Mouse (Mus musculus) cerebellum, adult 9-10 months (tissue): Measurements from ENCODE around the gene H2-Eb2.

Experiments used
- DNase-seq: peaks from one replicate; pipeline ENCODE4 v3.0.0; 2022

Gene H2-Eb2

DNA sequence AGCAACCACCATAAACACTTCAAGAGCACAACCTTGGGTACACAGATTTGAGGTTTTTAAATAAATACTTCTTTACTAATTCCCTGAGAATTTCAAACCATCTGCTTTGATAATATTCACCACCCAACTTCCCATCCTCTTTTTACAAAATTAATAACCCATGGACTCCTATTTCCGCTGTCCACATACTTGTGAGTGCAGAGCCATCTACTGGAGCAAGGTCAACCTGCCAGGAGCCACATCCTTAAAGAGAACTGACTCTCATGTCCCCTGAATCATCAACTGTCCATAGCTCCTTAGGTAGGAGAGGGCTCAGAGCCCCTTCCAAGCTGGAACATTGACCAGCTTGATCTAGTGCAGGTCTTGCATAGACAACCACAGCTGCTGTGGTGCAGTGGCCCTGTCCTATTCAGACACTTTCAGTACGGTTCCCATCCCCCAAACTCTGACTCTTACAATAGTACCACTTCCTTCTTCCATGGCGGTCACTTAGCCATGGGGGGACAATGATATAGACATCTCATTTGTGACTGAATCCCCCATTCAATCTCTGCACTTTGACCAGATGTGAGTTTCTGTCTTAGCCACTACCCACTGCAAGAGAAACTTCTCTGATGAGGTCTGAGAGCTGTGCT lies 38.3 kb downstream of the H2-Eb2 start:
- no peak for DNase-seq

DNA sequence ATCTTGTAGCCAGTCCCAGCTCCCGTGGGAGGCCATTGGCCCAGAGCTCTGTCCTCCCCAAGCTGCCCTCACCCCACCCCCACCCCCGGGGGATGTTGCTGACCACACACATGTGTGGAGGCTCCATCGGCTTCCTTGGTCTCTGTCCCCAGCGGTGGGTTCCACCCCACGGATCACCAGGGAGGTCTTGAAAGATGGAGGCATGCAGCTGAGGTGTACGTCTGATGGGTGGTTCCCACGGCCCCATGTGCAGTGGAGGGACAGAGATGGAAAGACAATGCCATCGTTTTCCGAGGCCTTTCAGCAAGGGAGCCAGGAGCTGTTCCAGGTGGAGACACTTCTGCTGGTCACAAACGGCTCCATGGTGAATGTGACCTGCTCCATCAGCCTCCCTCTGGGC lies 39.6 kb downstream of the H2-Eb2 start:
- DNase-seq = no peak

DNA sequence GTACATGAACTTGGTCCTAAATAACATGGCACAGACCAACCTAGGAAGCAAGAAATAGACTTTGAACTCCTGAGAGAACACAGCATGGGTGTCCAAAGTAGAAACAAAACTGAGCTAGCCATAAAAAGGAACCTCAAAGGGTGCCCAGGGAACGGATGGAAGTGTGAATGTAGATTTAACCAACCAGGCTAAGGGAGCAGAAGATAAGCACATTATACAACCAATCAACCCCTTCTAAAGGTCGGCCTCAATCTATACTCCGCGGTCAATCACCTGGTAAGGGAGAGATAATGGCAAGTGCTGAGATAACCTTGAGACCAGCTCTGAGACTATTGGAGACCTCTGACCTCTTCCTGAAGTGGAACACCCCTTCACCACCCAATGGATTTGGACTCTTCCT lies 45.1 kb downstream of the H2-Eb2 start:
- no peak for DNase-seq

DNA sequence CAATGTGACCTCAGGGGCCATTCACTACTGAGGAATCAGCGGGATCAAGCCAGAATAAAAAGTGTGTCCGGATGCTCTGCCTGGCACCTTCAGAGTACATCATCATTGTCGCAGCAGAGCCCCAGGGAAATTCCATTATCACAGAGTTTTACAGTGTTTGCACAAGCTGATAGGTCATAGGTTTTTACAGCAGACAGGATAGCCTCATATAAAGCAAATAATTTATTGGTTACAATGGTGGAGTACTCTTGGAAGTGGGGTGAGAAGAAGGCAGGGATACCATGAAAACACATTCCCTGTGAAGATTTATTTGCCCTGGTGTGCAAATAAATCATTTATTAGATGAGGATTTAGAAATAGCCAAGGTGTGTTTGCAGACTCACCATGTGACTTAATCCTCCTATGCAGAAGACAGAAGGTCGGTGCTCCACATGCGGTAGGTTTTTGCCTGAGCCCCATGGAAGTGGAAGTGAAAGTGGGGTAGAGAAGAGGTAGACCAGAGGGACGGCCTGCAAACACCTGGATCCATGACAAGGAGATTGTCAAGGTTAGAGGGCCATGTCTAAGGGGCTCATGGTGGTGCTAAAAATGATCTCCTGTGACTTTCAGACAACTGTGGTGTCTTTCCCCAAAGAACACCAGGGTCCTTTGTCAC lies 47.7 kb downstream of the H2-Eb2 start:
- DNase-seq = no peak

DNA sequence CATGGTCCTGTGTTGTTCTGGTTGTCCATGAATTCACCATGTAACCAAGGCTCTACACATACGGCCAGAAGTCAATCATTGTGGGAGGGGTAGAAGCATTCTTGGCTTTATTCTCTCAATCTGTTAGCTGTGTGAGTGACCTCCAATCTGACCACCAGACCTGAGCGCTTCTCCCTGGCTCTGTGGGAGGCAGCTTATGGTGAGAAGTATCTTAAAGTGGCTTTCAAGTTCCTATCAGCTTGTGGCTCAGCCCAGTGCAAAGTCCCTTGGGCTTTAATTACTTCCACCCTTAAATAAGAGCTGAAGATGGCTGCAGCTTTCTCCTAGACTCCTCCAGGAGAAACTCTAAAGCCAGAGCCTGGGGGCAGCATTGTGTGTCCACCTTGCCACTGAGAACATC lies 51.4 kb downstream of the H2-Eb2 start, which contains the start of gene Btnl1:
Gene Btnl1 (plus strand): TSS at position 286 of the 400 bp plus-strand sequence.
- DNase-seq = no peak

DNA sequence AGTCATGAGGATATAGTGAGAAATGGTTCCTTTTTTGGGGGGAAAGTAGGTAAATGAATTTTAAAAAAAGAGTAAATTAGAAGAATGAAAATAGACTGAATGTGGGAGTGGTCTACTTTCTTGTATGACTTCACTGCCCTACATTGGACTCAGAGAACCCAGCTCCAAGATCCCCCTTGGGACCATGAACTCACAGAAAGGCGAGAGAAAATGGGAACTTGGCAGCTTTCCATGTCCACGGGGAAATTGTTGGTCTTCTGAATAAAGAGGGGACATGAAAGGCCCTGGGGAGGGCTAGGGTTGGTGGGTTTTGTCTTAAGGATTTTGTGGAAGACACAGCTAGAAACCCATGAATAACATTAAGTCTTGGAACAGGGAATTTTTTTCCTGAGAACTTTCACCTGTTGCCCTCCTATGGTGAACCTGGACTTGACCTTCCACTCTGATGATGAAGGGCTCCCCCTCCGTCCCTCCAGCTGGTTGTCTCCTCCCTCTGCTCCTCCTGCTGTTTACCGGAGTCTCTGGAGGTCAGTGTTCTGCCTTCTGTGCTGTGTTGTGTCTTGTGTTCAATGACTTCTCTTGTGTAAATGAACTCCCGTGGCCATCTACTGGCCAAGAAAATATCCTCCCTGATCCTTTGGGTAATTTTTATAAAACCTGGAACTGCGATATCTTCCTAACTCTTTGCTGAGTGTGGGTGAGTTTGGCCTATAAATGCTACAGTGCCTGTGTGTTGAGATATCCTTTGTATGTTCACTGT lies 52.2 kb downstream of the H2-Eb2 start:
- no peak for DNase-seq

DNA sequence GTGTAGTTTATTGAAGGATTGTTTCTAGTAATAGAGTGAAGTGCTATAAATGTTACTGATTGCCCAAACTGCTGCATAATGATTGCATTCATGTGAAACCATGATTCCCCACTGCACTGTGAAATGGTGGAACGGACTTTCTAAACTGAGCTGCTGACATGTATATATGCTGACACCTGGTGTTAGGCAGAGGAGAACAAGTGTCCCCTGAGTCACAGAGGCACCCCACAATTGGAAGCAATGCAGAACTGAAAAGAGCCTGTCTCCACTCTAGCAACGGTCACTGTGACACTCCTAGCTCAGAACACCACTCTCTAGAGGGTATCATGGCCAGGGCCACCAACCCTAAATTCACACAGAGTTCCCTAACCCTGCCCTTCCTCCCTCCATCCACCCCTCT lies 53.3 kb downstream of the H2-Eb2 start:
- no peak for DNase-seq

DNA sequence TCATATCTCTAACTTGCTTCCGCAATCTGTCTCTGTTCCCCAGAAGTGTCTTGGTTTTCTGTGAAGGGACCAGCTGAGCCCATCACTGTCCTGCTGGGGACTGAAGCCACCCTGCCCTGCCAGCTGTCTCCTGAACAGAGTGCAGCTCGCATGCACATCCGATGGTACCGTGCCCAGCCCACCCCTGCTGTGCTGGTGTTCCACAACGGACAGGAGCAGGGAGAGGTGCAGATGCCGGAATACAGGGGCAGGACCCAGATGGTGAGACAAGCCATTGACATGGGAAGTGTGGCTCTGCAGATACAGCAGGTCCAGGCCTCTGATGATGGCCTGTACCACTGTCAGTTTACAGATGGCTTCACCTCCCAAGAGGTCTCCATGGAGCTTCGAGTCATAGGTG lies 54.0 kb downstream of the H2-Eb2 start:
- no peak for DNase-seq

DNA sequence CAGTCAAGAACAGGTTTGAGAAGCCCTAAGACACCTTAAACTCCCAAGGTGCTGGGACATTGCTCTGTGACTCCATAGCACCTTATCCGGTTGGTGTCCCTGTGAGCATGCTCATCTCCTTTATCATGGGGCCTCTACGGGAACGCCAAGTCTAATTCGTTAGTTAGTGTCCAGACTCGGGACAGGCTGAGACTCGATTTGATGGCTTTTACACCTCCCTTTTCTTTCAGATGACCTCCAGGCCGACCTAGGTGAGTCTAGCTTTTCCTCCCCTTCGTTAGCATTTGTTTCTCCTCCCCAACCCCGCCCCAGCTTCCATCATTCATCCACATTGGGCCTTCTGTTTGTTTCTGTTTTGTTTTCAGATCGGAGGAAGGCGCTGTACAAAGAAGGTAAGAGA lies 56.4 kb downstream of the H2-Eb2 start:
- no peak for DNase-seq

DNA sequence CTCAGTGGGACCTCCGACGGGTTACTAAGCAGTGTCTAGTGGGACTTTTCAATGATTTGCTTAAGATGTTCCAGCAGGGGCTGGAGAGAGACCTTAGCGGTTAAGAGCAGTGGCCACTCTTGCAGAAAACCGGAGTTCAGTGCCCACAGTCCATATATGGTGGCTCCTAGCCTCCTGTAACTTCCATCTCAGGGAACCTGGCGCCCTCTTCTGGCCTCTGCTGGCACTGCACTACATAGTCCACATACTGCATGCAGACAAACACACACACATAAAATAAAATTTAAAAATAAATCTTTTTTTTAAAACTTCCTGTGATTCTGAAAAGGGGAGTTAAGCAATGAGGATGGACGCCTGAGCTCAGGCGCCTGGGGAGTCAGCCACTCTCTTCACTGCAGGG lies 57.7 kb downstream of the H2-Eb2 start:
- no peak for DNase-seq

DNA sequence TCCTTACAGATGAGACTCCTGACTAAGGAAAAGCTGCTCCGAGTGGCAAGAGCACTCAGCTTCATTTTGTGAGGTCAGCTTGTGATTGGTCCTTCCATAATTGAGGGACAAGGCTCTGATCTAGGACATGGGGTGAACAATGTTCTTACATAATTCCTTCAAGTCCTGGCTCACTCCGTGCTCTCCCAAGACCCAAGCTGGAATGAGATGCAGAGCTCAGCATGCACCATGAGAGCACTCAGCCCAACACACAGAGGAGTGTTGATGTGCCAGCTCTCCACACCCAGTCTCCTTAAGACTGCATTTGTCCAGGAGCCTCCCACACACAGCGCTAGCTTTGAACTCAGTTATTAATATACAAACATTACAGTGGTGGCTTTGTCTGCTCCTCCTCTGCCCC lies 59.2 kb downstream of the H2-Eb2 start:
- no peak for DNase-seq

DNA sequence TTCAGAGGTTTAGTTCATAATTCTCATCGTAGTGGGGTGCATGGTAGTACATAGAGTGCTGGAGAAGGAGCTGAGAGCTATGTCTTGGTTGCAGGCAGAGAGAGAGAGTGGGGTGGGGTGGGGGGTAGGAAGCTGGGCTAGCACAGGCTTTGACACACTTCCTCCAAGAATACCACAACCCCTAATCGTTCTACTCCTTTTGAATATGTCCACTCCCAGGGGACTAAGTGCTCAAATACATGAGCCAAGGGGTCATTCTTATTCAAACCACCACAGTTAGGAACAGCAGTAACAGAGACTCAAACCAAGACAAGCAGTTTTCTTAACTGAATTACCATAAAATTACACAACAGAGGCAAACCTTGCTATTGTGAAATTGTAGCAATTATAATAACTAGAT lies 61.2 kb downstream of the H2-Eb2 start:
- DNase-seq = no peak

DNA sequence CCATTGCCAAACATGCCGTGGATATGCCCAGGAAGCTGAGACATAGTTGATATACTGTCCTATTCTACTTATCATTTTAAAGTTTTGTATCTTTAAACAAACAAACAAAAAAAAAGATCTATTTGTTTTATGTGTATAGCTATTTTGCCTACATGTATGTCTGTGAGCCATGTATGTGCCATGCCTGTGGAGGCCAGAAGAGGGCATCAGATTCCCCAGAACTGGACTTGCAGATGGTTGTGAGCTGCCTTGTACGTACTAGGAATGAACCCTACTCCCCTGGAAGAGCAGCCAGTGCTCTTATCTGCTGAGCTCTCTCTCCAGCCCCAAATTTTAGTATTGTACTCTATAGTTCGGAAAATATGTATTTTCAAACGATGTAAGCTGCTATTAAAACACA lies 63.0 kb downstream of the H2-Eb2 start:
- DNase-seq = peak; percentile 48
